Mouse (Mus musculus): Measurements from ENCODE around the gene Rnd2. TPM values are rescaled to one million over a fixed set of nuclear protein-coding genes. Genes with fewer than 3 reads are reported as not detected.
"Not testable (repeated sequence)": the region's sequence is repeated elsewhere in the genome, so short reads cannot be mapped to it uniquely, and the experiment has no call there.

The Rnd2 gene
- under 1 TPM; 0.24 to 0.36 TPM for polyA plus RNA-seq (2017; shearing (Covaris generic))

DNA sequence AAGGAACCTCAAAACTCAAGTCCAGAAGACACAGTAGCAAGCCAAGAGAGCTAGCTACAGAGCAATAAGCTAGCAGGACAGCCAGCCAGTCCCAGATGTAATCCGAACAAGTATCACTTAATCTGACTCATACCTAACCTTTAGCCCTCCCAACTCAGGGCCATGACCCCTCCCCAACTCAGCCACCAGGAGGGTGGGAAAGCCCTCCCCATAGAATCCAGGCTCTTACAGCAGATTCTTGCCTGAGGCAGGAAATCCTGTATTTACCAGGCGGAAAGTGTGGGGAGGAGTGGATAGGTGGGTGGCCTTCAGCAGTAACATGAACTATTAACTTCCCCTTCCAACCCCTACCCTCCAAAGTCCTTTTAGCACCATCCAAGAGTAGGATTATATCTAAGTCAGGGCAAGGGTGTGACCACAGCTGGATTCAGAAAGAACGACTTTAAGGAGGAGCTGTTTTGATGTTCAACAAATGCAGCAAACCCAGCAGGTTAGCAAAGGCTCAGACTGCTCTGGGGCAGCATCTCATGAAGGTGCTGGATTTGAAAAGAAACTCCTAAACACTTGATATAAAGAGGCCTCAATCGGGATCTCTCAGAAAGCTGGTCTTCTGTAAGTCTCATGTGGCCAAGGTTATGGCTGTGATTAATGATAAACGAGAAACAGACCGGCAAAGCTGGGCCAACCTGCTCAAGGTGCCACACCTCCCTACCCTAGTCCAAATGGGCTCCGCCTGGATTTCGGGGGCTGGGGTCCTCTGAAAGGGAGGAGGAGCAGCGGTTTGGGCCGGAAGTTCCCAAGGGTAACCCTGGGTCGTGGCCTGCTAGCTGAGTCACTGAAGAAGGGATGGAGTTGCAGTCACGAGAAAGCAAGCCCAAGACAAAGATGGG, at the start of gene Rnd2:
Rnd2 (plus strand) TSS at position 789 of the 890 bp plus-strand sequence.
- ATAC-seq, result no peak

DNA sequence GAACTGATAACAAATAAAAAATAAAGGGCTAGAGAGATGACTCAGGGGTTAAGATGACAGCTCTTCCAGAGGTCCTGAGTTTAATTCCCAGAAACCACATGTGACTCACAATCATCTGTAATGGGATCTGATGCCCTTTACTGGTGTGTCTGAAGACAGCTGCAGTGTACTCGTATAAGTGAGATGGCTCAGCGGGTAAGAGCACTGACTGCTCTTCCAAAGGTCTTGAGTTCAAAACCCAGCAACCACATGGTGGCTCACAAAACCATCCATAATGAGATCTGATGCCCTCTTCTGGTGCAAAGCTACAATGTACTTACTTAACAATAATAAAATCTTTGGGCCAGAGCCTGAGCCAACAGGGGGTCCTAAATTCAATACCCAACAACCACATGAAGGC, 49.5 kb upstream of the Rnd2 start:
- no peak for ATAC-seq

GRCm38 (mm10) chr11:101416433-101417100, 48.2 kb upstream of the Rnd2 start:
- ATAC-seq, result no peak

DNA sequence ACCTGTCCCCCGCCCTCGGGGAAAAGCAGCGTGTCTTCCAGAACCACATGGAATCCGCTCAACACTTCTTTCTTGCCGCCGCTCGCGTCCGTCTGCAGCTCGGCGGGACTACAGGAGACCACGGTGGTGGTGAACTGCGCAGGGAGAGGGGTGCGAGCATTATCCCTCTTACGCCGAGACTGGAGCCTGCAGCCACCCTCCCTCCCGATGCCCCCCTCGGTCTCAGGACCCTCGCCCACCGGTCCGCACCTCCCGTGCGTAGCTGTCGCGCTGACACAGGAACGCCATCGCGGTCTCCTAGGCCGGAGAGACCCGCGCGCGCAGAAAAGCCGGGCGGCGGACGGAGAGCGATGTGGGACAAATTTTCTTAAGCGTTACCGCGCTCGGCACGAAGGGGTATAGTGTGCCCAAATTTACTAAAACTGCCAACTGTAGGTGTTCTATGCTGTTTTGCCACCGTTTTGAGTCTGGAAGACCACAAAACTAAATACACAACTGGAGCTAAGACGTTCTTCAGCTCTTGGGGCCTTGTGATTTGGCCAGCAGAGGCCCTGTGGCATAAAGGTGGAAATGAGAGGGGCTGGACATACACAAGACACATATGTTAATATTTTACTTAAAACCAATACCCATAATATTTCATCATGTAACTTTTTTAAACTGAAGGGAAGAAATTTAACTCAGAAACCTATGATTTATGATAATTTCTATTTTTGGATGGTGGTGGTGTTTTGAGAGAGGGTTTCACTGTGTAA, 47.5 kb upstream of the Rnd2 start, which contains the start of gene Aarsd1:
Aarsd1 (minus strand) TSS at position 515 of the 755 bp plus-strand sequence.
- peak; percentile 89 for ATAC-seq

DNA sequence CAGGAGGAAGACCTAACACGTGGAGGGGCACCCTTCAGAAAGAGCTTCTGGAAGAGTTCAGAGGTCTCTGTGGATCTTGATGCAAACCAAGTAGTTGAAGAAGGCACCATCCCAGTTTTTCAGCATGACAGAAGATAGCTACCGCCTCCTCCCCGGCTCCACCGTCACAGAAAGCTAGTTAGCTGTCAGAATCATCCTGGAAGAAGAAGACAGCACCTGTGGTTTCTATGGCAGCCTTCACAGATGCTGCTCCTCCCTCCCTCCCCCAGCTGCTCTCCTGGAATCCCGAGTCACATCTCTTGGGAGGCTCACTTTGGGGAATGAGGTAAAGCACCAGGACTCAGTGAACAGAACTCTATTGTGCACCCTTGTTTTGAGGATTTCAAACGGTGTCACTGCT, 45.8 kb upstream of the Rnd2 start:
- no peak for ATAC-seq

DNA sequence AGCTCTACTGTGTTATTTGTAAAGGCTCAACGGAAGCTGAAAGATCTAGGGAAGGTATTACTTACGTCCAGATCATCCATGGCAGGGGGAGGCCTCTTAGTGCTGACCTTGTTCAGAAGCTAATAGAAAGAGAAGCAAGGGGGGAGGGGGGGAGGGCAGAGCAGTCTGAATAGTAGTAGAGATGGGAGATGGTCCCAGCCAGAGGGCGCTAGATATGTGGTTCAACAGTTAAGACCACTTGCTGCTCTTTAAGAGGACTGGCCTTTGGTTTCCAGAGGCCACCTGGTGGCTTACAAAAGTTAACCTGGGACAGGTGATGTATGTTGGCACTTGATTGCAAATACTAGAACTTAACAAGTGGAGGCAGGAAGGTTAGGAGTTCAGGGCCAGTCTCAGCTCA, 45.2 kb upstream of the Rnd2 start:
- ATAC-seq, result no peak

DNA sequence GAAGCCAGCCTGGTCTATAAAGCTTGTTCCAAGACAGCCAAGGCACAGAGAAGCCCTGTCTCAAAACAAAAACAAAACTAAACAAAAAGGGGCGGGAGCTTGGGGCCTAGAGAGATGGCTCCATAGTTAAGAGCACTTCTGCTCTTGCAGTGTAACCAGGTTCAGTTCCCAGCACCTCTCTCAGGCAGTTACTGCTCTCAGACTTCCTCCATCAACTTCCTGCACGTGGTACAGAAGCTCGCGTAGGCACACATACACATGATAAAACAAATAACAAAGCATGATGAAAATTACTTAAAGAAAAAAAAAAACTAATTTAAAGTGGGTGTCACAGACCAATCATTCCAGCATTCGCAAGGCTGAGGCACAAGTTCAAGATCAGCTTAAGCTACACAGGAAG, 44.7 kb upstream of the Rnd2 start:
- no peak for ATAC-seq

DNA sequence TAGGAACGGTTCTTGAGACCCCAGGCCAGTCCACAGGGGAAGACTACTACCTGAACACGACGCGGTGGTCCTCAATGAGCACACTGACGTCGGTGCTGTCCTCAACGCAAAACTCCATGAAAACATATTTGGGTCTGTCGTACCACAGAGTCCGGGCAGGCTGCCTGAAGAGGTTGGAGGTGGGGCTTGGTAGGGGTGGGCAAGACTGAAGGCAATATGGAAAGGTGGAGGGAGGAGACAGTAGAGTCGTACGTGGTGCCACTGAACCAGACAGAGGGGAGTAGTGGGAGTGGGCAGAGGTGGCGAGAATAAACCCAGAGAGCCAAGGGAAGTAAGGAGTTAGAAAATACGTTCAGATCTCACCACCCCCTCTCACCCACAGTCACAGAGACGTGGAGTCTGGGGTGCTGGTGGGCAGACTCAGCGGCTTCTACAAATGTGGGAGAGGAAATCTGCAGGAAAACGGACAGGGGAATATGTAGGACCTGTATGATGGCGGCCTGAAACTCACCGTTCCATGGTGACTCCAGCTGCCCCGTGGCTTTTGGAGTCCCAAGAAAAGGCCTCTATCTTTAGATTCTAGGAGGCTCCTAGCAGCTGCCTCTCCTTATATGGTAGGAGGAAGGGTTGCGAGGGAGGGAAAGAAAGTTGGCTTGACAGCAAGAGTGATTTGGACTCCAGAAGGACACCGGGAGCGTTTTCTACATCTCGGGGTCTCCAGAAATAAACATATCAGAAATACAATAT, 40.5 kb upstream of the Rnd2 start, which contains the start of gene Gm27029:
Gm27029 (minus strand) TSS at position 692 of the 747 bp plus-strand sequence.
- ATAC-seq, result no peak

DNA sequence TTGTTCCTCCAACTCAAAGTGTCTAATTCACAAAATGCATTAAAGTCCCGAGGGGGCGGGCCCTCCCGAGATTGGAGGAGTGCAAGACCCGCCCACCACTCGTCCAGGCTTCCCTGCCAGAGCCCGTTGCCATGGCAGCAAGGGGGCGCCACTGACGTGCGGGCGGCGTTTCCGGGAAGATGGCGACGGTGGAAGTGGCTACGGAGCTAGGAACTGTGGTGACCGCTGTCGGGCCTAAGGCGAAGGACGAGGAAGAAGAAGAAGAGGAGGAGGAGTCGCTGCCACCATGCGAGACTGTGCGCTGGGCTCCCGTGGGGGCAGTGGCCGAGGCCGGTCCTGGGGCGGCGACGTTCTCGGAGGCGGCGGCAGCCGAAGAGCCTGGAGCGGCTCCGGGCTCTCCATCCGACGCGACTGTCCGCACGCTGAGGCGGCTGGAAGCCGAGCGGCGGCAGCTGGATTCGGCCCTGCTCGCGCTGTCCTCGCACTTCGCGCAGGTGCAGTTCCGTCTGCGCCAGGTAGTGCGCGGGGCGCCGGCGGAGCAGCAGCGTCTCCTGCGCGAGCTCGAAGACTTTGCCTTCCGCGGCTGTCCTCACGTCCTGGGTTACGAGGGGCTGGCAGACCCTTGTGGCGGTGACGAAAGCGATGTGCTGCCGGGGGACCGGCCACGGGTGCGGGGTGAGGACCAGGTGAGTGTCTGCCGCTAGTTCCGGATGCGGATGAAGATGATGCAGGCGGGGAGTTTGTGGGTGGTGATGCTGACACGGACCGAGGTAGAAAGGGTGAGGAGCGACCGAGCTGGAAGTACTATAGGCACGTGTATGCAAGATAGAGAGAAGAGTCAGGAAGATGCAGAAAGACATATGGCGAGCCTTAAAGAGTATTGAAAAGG, 39.6 kb upstream of the Rnd2 start, which contains the start of the genes Rundc1 and Ptges3l:
Rundc1 (plus strand) TSS at position 161 of the 889 bp plus-strand sequence.
Ptges3l (minus strand) TSS at position 409 of the 889 bp plus-strand sequence.
- peak; percentile 82 for ATAC-seq

DNA sequence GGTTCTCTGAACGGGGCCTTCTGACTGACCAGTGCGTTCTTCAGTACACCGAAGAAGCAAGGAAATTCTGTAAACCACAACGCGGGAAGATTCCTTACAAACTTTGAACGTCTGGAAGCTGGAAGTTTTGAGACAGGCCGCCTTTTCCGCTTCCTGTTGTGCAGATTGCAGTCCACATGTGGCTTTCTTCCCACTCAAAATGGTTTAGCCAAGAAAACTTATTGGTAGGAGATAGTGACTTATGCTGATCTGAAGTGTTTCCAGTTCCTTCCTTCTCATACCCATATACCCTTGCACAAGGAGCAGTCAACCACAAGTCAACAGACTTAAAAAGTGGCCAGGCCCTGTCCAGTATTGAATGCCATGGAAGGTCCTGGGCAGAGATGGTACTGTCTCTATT, 38.6 kb upstream of the Rnd2 start:
- ATAC-seq, result no peak

GRCm38 (mm10) chr11:101431327-101431726, 33.5 kb upstream of the Rnd2 start:
- ATAC-seq, result no peak

DNA sequence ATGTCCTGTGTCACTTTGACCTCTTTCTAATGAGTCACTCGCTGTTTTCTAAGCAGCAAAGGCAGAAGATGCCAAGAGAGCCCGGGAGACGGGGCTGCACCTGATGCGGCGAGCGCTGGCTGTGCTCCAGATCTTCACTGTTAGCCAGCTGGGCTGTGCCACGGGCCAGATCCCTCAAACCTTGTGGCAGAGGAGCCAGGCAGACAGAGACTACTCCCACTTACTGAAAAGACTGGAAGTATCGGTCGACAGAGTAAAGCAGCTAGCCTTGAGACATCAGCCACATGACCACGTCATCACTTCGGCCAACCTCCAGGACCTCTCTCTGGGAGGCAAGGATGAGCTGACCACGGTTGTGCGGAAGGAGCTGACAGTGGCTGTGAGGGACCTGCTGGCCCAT, 31.4 kb upstream of the Rnd2 start:
- no peak for ATAC-seq

- ATAC-seq, result no peak
Measured at GRCm38 (mm10) chr11:101435831-101436230, 29.0 kb upstream of the Rnd2 start.

DNA sequence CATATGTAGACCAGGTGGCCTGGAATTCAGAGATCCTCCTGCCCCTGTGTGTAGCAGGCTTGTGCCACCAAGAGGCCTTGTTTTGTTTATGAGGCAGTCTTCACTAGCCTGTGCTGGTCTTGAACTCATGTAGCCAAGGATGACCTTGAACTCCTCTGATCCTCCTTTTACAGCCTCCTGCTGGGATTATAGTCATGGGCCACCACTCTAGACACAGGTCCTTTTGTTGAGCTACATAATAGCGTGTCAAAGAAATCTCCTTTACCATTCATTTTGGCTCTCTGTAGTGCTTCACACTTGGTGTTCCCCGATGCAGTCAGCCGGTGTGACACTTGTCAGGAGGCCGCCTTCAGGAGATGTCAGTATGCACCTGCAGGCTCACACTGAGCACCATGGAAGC, 27.9 kb upstream of the Rnd2 start:
- no peak for ATAC-seq

DNA sequence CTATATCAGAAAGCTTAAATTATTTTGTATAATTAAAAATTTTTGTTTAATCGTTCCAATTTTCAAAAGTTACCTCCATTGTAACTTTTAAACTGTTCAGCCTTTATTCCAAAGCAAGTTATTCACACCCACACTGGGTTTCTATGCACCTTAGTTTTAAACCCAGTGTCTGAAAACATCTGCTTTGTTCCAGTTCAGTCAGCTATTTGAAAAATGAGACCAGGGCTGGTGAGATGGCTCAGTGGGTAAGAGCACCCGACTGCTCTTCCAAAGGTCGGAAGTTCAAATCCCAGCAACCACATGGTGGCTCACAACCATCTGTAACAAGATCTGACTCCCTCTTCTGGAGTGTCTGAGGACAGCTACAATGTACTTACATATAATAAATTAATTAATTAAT, 26.8 kb upstream of the Rnd2 start:
- not testable (repeated sequence) for ATAC-seq

- ATAC-seq, result not testable (repeated sequence)
Measured at GRCm38 (mm10) chr11:101441450-101442126, 23.2 kb upstream of the Rnd2 start.

- ATAC-seq, result peak; percentile 95
Measured at GRCm38 (mm10) chr11:101442127-101442693, 22.6 kb upstream of the Rnd2 start, which contains the start of gene Rpl27. TSS of gene Rpl27 (plus strand) at chr11:101442298.

GRCm38 (mm10) chr11:101442760-101443159, 22.0 kb upstream of the Rnd2 start:
- peak; percentile 12 for ATAC-seq

DNA sequence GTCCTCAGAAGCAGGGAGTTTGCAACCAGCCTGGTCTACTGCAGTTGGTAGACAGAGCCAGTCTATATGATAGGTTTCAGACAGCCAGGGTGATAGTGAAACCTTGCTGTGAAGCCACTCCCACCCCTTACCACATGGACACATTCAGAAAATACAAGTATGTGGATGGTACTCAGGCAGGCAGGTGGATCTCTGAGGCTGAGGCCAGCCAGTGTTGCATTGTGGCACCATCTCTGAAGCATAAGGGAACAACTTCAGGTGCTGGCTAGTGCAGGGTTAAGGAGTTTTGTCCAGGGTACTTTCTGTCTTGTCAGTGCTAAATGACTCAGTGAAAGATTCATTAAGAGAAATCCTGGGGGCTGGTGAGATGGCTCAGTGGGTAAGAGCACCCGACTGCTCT, 18.5 kb upstream of the Rnd2 start:
- no peak for ATAC-seq

GRCm38 (mm10) chr11:101446860-101447259, 17.9 kb upstream of the Rnd2 start:
- not testable (repeated sequence) for ATAC-seq
